8 mouse cellular contexts compared by ENCODE assay signal in genomic region chr2:26364738-26365465, GRCm38 (mm10). TPM values are rescaled to one million over a fixed set of nuclear protein-coding genes. Genes with fewer than 3 reads are reported as not detected.
DNase-seq lines count a peak whose midpoint lies in the region; ATAC-seq and TF ChIP-seq lines count a peak whose summit lies in the region.

No protein-coding gene starts in this region.

- no peaks in the 10 kb centered on the region for H3K4me1 ChIP-seq in stomach, postnatal 0 days (replicated peaks; ENCODE audit: control insufficient read depth, insufficient read depth)

- peaks cover 28% of the 10 kb centered on the region for H3K36me3 ChIP-seq in stomach, postnatal 0 days (ENCODE audit: control insufficient read depth, insufficient read depth, low read length)

- no peak overlapping the region for H3K4me3 ChIP-seq in stomach, postnatal 0 days (ENCODE audit: low read depth, low read length)

- no peak for TF ChIP-seq CTCF in stomach, postnatal 0 days (IDR thresholded peaks at IDR 0.05; ENCODE audit: low read depth)

- ATAC-seq in stomach, postnatal 0 days (ENCODE audit: low FRiP score, low TSS enrichment) = no peak

- 58% methylated on average over 10 of the region's 10 CpGs for WGBS in stomach, postnatal 0 days

- DNase-seq in urinary bladder, postnatal 4 days (ENCODE audit: low spot score in 2 of 2) = peak; percentile 64 to 71
- no peak for DNase-seq in urinary bladder, adult 2 months (ENCODE audit: low spot score)
- peak; percentile 88 for DNase-seq in gastrocnemius, postnatal 14 days
- DNase-seq in kidney, postnatal 14 days = peak; percentile 82
- peak; percentile 45 for DNase-seq in stomach, postnatal 0 days (ENCODE audit: low spot score)
- DNase-seq in embryo, embryonic 10.5 days (ENCODE audit: low spot score) = no peak
- no peak for DNase-seq in retina, embryonic 14.5 days (ENCODE audit: low spot score)
- DNase-seq in thymus, postnatal 36 days = no peak

- no peak overlapping the region; the same call in 1 of the 2 replicates for H3K27ac ChIP-seq in stomach, postnatal 0 days (replicated peaks)

- no peaks in the 10 kb centered on the region for H3K9me3 ChIP-seq in stomach, postnatal 0 days (ENCODE audit: control insufficient read depth, low read length)

- H3K9ac ChIP-seq in stomach, postnatal 0 days (ENCODE audit: low read length) = 0 out of 2 replicates have a peak overlapping the region, but pooled peaks have one; percentile 13

- no peaks in the 10 kb centered on the region for H3K27me3 ChIP-seq in stomach, postnatal 0 days (ENCODE audit: control insufficient read depth, insufficient read depth, low read length)

- H3K4me2 ChIP-seq in stomach, postnatal 0 days (replicated peaks; ENCODE audit: low read depth) = no peak overlapping the region

- intact Hi-C loops in gastrocnemius, postnatal 14 days (cut with DNase I; ENCODE audit: low total_unique reads) = no loop called here

- no peak for TF ChIP-seq EP300 in stomach, postnatal 0 days (optimal IDR thresholded peaks at IDR 0.05)

RNA-seq across cellular contexts. Expression of gene Card9, which starts 4.2 kb away (rescaled TPM):
- polyA plus RNA-seq in urinary bladder, adult 2 months (2012; rRNA removed) = 4.9 TPM in 2 replicates
- total RNA-seq in gastrocnemius, postnatal 14 days (2021) = 1 to 10 TPM in 1 of 2 experiments, under 1 TPM in 1; 0.71 to 1.1 TPM
- 0.51 and 0.55 TPM in 2 replicates for polyA plus RNA-seq in stomach, postnatal 0 days (2015; fragmentation: Nextera tagmentation; extraction: Ambion mirVana)

RNA-seq across cellular contexts. Expression of gene Dnlz, which starts 13.0 kb away (rescaled TPM):
- polyA plus RNA-seq in urinary bladder, adult 2 months (2012; rRNA removed) = 18.0 and 18.9 TPM in 2 replicates
- 10 to 100 TPM; 17.0 to 17.6 TPM for total RNA-seq in gastrocnemius, postnatal 14 days (2021)
- 15.1 and 16.6 TPM in 2 replicates for polyA plus RNA-seq in stomach, postnatal 0 days (2015; fragmentation: Nextera tagmentation; extraction: Ambion mirVana)

RNA-seq across cellular contexts. Expression of gene Snapc4, which starts 15.6 kb away (rescaled TPM):
- polyA plus RNA-seq in urinary bladder, adult 2 months (2012; rRNA removed) = 30.7 and 32.0 TPM in 2 replicates
- total RNA-seq in gastrocnemius, postnatal 14 days (2021) = 1 to 10 TPM; 6.2 to 7.2 TPM
- polyA plus RNA-seq in stomach, postnatal 0 days (2015; fragmentation: Nextera tagmentation; extraction: Ambion mirVana) = 7.4 and 9.5 TPM in 2 replicates

RNA-seq across cellular contexts. Expression of gene Entr1, which starts 24.2 kb away (rescaled TPM):
- polyA plus RNA-seq in urinary bladder, adult 2 months (2012; rRNA removed) = 115 and 140 TPM in 2 replicates
- 10 to 100 TPM; 24.5 to 24.9 TPM for total RNA-seq in gastrocnemius, postnatal 14 days (2021)
- 52.6 and 58.9 TPM in 2 replicates for polyA plus RNA-seq in stomach, postnatal 0 days (2015; fragmentation: Nextera tagmentation; extraction: Ambion mirVana)

RNA-seq across cellular contexts. Expression of gene Pmpca, which starts 24.2 kb away (rescaled TPM):
- polyA plus RNA-seq in urinary bladder, adult 2 months (2012; rRNA removed) = 57.3 and 69.9 TPM in 2 replicates
- 100 to 1,000 TPM; 125 to 136 TPM for total RNA-seq in gastrocnemius, postnatal 14 days (2021)
- 53.3 and 55.4 TPM in 2 replicates for polyA plus RNA-seq in stomach, postnatal 0 days (2015; fragmentation: Nextera tagmentation; extraction: Ambion mirVana)

Comparison
In these comparisons a context has a peak if more than half of its experiments do, and no peak if none do; other contexts are left out.
1. DNase-seq: peak in urinary bladder, postnatal 4 days (2 of 2), gastrocnemius, postnatal 14 days (single experiment), kidney, postnatal 14 days (single experiment) and stomach, postnatal 0 days (single experiment); none in urinary bladder, adult 2 months (single experiment), embryo, embryonic 10.5 days (single experiment), retina, embryonic 14.5 days (single experiment) and thymus, postnatal 36 days (0 of 2).